ENCODE assay signal across 8 mouse cellular contexts in the genomic region with DNA sequence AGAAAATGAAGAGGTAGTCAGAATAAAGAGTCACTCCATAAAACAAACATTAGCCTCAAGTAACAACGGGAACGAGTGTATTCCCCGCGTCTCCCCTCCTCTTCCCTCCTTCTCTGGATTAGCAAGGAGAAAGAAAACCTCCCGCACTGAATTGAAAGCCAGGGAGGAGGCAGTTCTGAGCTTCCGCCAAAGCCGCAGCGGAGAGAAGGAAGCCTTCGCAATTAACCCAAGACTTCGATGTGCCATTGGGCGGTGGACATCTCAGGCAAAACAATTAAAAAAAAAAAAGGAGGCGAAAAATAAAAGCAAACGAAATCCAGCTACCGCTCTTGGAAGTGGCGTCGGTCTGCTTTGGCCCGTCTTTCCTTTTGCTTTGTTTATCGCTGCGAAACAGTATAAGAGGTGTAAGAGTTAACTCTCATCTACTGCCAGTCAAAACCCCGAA. TPM values are rescaled to one million over a fixed set of nuclear protein-coding genes. Genes with fewer than 3 reads are reported as not detected.
A peak's percentile ranks its signal among the peaks of the same experiment; 100 is the strongest.
DNase-seq lines count a peak whose midpoint lies in the region; ATAC-seq and TF ChIP-seq lines count a peak whose summit lies in the region.

No protein-coding gene starts in this region.

- WGBS in heart, postnatal 0 days, result 2% methylated on average over 20 of the region's 20 CpGs
- WGBS in limb, embryonic 13.5 days, result under 1% methylated on average over 20 of the region's 20 CpGs
- under 1% methylated on average over 20 of the region's 20 CpGs for WGBS in midbrain, embryonic 15.5 days

- TF ChIP-seq CTCF in heart, postnatal 0 days (IDR thresholded peaks at IDR 0.05; ENCODE audit: low read depth), result no peak

- no peak for ATAC-seq in heart, postnatal 0 days (ENCODE audit: insufficient read depth, low read depth)
- ATAC-seq in limb, embryonic 13.5 days (ENCODE audit: low FRiP score, low read depth), result no peak
- ATAC-seq in midbrain, embryonic 15.5 days (replicated peaks), result no peak

- peak; percentile 37 for DNase-seq in spleen, adult 12 weeks (ENCODE audit: low spot score)
- DNase-seq in spleen, postnatal 14 days (ENCODE audit: low spot score in 2 of 2), result no peak
- DNase-seq in heart, postnatal 0 days (ENCODE audit: low spot score), result no peak
- DNase-seq in gastrocnemius, postnatal 36 days, result no peak
- DNase-seq in left cerebral cortex, adult 11 months (ENCODE audit: low spot score), result no peak
- no peak for DNase-seq in left cerebral cortex, adult 18-20 months (ENCODE audit: low spot score in 2 of 2)

- peaks cover 5% of the 10 kb centered on the region; the same call in 1 of the 2 replicates for H3K4me1 ChIP-seq in heart, postnatal 0 days (ENCODE audit: control insufficient read depth, insufficient read depth)
- H3K4me1 ChIP-seq in limb, embryonic 13.5 days, result peaks cover 19% of the 10 kb centered on the region
- peaks cover 23% of the 10 kb centered on the region for H3K4me1 ChIP-seq in midbrain, embryonic 15.5 days

- H3K27ac ChIP-seq in heart, postnatal 0 days (ENCODE audit: low read depth), result peak overlapping the region; percentile 87
- H3K27ac ChIP-seq in limb, embryonic 13.5 days, result no peak overlapping the region
- peak overlapping the region; percentile 89 for H3K27ac ChIP-seq in midbrain, embryonic 15.5 days

- H3K27me3 ChIP-seq in heart, postnatal 0 days (ENCODE audit: control insufficient read depth, insufficient read depth, low read length), result peaks cover 90% of the 10 kb centered on the region
- peaks cover 100% of the 10 kb centered on the region for H3K27me3 ChIP-seq in limb, embryonic 13.5 days
- H3K27me3 ChIP-seq in midbrain, embryonic 15.5 days (replicated peaks), result peaks cover 64% of the 10 kb centered on the region

- no peaks in the 10 kb centered on the region for H3K36me3 ChIP-seq in heart, postnatal 0 days (replicated peaks; ENCODE audit: control insufficient read depth, insufficient read depth, low read length)
- H3K36me3 ChIP-seq in limb, embryonic 13.5 days, result no peaks in the 10 kb centered on the region
- H3K36me3 ChIP-seq in midbrain, embryonic 15.5 days (replicated peaks), result no peaks in the 10 kb centered on the region

- no peak for TF ChIP-seq EP300 in heart, postnatal 0 days (IDR thresholded peaks at IDR 0.05; ENCODE audit: low read depth)

- no peaks in the 10 kb centered on the region for H3K9me3 ChIP-seq in heart, postnatal 0 days (replicated peaks; ENCODE audit: control insufficient read depth, low read length)
- no peaks in the 10 kb centered on the region for H3K9me3 ChIP-seq in limb, embryonic 13.5 days
- H3K9me3 ChIP-seq in midbrain, embryonic 15.5 days, result no peaks in the 10 kb centered on the region

- peak overlapping the region; percentile 56 for H3K4me3 ChIP-seq in heart, postnatal 0 days (ENCODE audit: low read depth, low read length)
- peak overlapping the region; percentile 40 for H3K4me3 ChIP-seq in limb, embryonic 13.5 days
- peak overlapping the region; percentile 39 for H3K4me3 ChIP-seq in midbrain, embryonic 15.5 days

- peak overlapping the region; percentile 52 for H3K4me2 ChIP-seq in heart, postnatal 0 days (ENCODE audit: low read depth, low read length)
- 0 out of 2 replicates have a peak overlapping the region, but pooled peaks have one; percentile 0 for H3K4me2 ChIP-seq in limb, embryonic 13.5 days (replicated peaks)
- peak overlapping the region; percentile 53 for H3K4me2 ChIP-seq in midbrain, embryonic 15.5 days

- peak overlapping the region; percentile 37 for H3K9ac ChIP-seq in heart, postnatal 0 days (replicated peaks; ENCODE audit: low read depth, low read length)
- H3K9ac ChIP-seq in limb, embryonic 13.5 days, result no peak overlapping the region
- peak overlapping the region; percentile 34; the same call in 1 of the 2 replicates for H3K9ac ChIP-seq in midbrain, embryonic 15.5 days

- intact Hi-C loops in gastrocnemius, postnatal 36 days (cut with DNase I), result no loop called here

RNA-seq across cellular contexts. Expression of a gene that starts 2.1 kb away (rescaled TPM):
- total RNA-seq in heart, postnatal 0 days (2014; rRNA removed; ENCODE audit: low replicate concordance), result 10.1 and 10.7 TPM in 2 replicates
- polyA plus RNA-seq in heart, postnatal 0 days (2015; fragmentation: Nextera tagmentation; extraction: Ambion mirVana), result 0.78 and 0.80 TPM in 2 replicates
- 1.3 and 1.6 TPM in 2 replicates for polyA plus RNA-seq in limb, embryonic 13.5 days (2015; fragmentation: Nextera tagmentation; extraction: Ambion mirVana)
- polyA plus RNA-seq in midbrain, embryonic 15.5 days (2015; fragmentation: Nextera tagmentation; extraction: Ambion mirVana), result 7.9 and 8.5 TPM in 2 replicates
- total RNA-seq in gastrocnemius, postnatal 36 days (2021), result 1 to 10 TPM; 1.2 TPM
- 1 to 10 TPM; 1.3 to 1.4 TPM for total RNA-seq in left cerebral cortex, adult 18-20 months (2021)

RNA-seq across cellular contexts. Expression of a gene that starts 30.2 kb away (rescaled TPM):
- total RNA-seq in heart, postnatal 0 days (2014; rRNA removed; ENCODE audit: low replicate concordance), result 0.97 and 4.2 TPM in 2 replicates
- polyA plus RNA-seq in heart, postnatal 0 days (2015; fragmentation: Nextera tagmentation; extraction: Ambion mirVana), result 0.90 and 1.0 TPM in 2 replicates
- polyA plus RNA-seq in limb, embryonic 13.5 days (2015; fragmentation: Nextera tagmentation; extraction: Ambion mirVana), result 6.9 and 8.6 TPM in 2 replicates
- 3.0 and 3.8 TPM in 2 replicates for polyA plus RNA-seq in midbrain, embryonic 15.5 days (2015; fragmentation: Nextera tagmentation; extraction: Ambion mirVana)
- not detected for total RNA-seq in gastrocnemius, postnatal 36 days (2021)
- total RNA-seq in left cerebral cortex, adult 18-20 months (2021), result under 1 TPM; 0.42 to 0.93 TPM

RNA-seq across cellular contexts. Expression of a gene that starts 58.4 kb away (rescaled TPM):
- total RNA-seq in heart, postnatal 0 days (2014; rRNA removed; ENCODE audit: low replicate concordance), result 6.1 and 10.0 TPM in 2 replicates
- 1.7 and 2.0 TPM in 2 replicates for polyA plus RNA-seq in heart, postnatal 0 days (2015; fragmentation: Nextera tagmentation; extraction: Ambion mirVana)
- polyA plus RNA-seq in limb, embryonic 13.5 days (2015; fragmentation: Nextera tagmentation; extraction: Ambion mirVana), result 10.7 and 11.8 TPM in 2 replicates
- polyA plus RNA-seq in midbrain, embryonic 15.5 days (2015; fragmentation: Nextera tagmentation; extraction: Ambion mirVana), result 1.8 and 2.6 TPM in 2 replicates
- under 1 TPM; 0.10 to 0.23 TPM for total RNA-seq in gastrocnemius, postnatal 36 days (2021)
- total RNA-seq in left cerebral cortex, adult 18-20 months (2021), result under 1 TPM; 0.59 to 0.63 TPM

Comparison
In these comparisons a context has a peak if more than half of its experiments do, and no peak if none do; other contexts are left out.
1. H3K4me2 ChIP-seq: peak in every context shown above with its lines; median percentile 53 in midbrain, embryonic 15.5 days; 52 in heart, postnatal 0 days; 0 in limb, embryonic 13.5 days.